Mouse (Mus musculus): Measurements from ENCODE around the gene Erc1.
"Not testable (repeated sequence)": the region's sequence is repeated elsewhere in the genome, so short reads cannot be mapped to it uniquely, and the experiment has no call there.

The Erc1 gene

GRCm38 (mm10) chr6:119848034-119848695 lies at the start of gene Erc1:
Erc1 (minus strand) TSS chr6:119848167.
- peak; percentile 99 to 100 for DNase-seq

- no peak for DNase-seq
Observed at GRCm38 (mm10) chr6:119892711-119893110, 44.7 kb upstream of the Erc1 start.

- DNase-seq, result no peak
Observed at GRCm38 (mm10) chr6:119883151-119883550, 35.2 kb upstream of the Erc1 start.

GRCm38 (mm10) chr6:119864341-119865034 lies 16.5 kb upstream of the Erc1 start:
- DNase-seq, result peak; percentile 98 to 99

- no peak for DNase-seq
Observed at GRCm38 (mm10) chr6:119861519-119861918, 13.6 kb upstream of the Erc1 start.

GRCm38 (mm10) chr6:119860236-119860635 lies 12.3 kb upstream of the Erc1 start:
- DNase-seq, result no peak

GRCm38 (mm10) chr6:119855471-119855870 lies 7.5 kb upstream of the Erc1 start:
- DNase-seq, result no peak

GRCm38 (mm10) chr6:119854156-119854555 lies 6.2 kb upstream of the Erc1 start:
- DNase-seq, result no peak

- DNase-seq, result peak; percentile 57 to 62
Observed at GRCm38 (mm10) chr6:119849858-119850257, 1.9 kb upstream of the Erc1 start.

GRCm38 (mm10) chr6:119849348-119849709 lies 1.4 kb upstream of the Erc1 start:
- DNase-seq, result peak; percentile 28 to 57

- DNase-seq, result no peak
Observed at GRCm38 (mm10) chr6:119848696-119849347, 855 bp upstream of the Erc1 start.

GRCm38 (mm10) chr6:119847518-119848033 lies 391 bp downstream of the Erc1 start:
- no peak for DNase-seq

- no peak for DNase-seq
Observed at GRCm38 (mm10) chr6:119846751-119847517, 1.0 kb downstream of the Erc1 start.

- DNase-seq, result peak; percentile 73 to 75
Observed at GRCm38 (mm10) chr6:119829951-119830350, 18.0 kb downstream of the Erc1 start.

- DNase-seq, result no peak
Observed at GRCm38 (mm10) chr6:119828165-119828564, 19.8 kb downstream of the Erc1 start.

GRCm38 (mm10) chr6:119826701-119827100 lies 21.3 kb downstream of the Erc1 start:
- no peak for DNase-seq

- no peak for DNase-seq
Observed at GRCm38 (mm10) chr6:119822216-119822615, 25.8 kb downstream of the Erc1 start.

- no peak for DNase-seq
Observed at GRCm38 (mm10) chr6:119821158-119821557, 26.8 kb downstream of the Erc1 start.

- DNase-seq, result no peak
Observed at GRCm38 (mm10) chr6:119818541-119818940, 29.4 kb downstream of the Erc1 start.

- DNase-seq, result no peak
Observed at GRCm38 (mm10) chr6:119815426-119815825, 32.5 kb downstream of the Erc1 start.

- DNase-seq, result not testable (repeated sequence)
Observed at GRCm38 (mm10) chr6:119813055-119813454, 34.9 kb downstream of the Erc1 start.

GRCm38 (mm10) chr6:119808726-119809505 lies 39.1 kb downstream of the Erc1 start:
- peak; percentile 54 to 63 for DNase-seq
